Mouse (Mus musculus): Measurements from ENCODE around the gene Gal3st2b.
"Not testable (repeated sequence)": the region's sequence is repeated elsewhere in the genome, so short reads cannot be mapped to it uniquely, and the experiment has no call there.

Gal3st2b gene

GRCm38 (mm10) chr1:93975764-93976163, 57.7 kb downstream of the Gal3st2b start:
- ATAC-seq (ENCODE audit: insufficient number of reproducible peaks, low FRiP score, low TSS enrichment): not testable (repeated sequence)

DNA sequence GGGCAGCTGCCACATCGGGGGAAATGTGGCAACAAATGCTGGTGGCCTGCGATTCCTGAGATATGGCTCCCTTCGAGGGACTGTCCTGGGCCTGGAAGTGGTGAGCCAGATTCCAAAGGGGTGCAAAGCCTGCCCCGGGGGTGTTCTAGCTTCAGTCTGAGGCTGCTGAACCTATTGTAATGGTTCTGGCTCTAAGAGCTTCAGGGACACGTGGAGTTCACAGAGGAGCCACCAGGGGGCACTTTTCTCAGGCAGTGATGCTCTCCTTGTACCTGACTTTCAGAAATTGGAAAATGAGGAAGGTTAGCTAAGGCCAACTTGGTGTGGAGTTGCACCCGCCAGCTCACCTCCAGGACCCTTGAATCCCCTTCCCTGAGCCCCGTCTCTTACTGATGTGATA, 60.2 kb downstream of the Gal3st2b start:
- ATAC-seq (ENCODE audit: insufficient number of reproducible peaks, low FRiP score, low TSS enrichment): peak; percentile 62; the same call in 1 of the 2 replicates

- ATAC-seq (ENCODE audit: insufficient number of reproducible peaks, low FRiP score, low TSS enrichment): peak; percentile 77
These were observed 62.8 kb downstream of the Gal3st2b start for GRCm38 (mm10) chr1:93980932-93981331.

DNA sequence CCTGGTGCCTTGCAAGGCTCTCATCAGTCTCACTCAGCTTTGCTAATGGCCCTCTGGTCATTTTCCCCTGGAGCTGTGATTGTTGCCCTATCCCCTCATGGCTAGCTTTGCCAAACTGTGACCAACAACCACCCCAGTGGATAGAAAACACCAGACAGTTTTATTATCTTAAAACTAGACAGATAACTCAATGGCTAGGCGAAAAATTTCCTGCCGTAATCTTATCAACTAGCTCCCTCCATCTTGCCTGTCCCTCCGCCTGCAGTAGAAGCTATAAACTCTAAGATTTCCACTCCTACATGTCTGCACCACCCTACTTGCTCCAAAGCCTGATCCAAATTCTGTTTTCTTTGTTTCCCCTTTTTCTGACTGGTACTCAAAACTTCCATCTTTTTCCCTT, 68.1 kb downstream of the Gal3st2b start:
- ATAC-seq (ENCODE audit: insufficient number of reproducible peaks, low FRiP score, low TSS enrichment): no peak

DNA sequence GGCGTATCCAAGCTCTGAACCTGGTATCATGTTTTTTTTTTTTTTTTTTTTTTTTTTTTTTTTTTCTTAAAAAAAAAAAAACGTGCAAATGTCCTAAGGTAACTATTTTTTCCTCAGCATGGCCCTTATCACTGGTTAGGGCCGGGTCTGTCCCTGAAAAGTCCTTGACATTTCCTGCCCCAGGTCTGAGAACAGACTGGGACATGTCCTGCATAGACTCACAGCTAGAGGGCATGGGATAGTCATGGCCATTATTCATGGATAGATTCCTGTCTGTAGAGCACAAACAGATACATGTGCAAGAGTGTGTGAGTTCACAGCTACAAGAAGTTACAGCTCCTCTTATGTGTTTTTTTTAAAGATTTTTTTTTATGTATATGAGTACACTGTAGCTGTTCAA, 70.7 kb downstream of the Gal3st2b start:
- ATAC-seq (ENCODE audit: insufficient number of reproducible peaks, low FRiP score, low TSS enrichment): no peak

GRCm38 (mm10) chr1:93990209-93990608, 72.1 kb downstream of the Gal3st2b start, which contains the start of gene Gal3st2c:
TSS of gene Gal3st2c (plus strand) at chr1:93990509.
- ATAC-seq (ENCODE audit: insufficient number of reproducible peaks, low FRiP score, low TSS enrichment): not testable (repeated sequence)

DNA sequence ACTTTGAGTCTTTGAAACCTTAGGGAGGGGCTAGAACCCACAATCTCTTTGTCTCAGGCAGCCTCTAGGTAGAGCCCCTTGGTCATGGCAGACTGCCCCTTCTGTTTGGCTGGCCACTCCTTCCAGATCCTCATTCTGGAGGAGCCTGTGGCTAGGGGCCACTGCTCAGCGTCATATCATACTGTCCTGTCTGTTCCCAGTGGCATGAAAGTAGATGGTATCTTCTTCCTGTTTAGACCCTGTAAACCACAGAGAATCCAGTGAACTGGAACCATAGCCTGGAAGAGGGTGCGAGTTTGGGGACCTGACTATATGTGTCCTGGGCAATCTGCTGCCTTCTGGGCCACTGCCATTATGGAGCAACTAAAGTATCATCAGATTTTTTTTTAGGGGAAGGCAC, 73.0 kb downstream of the Gal3st2b start:
- ATAC-seq (ENCODE audit: insufficient number of reproducible peaks, low FRiP score, low TSS enrichment): not testable (repeated sequence)

GRCm38 (mm10) chr1:93991491-93991890, 73.4 kb downstream of the Gal3st2b start:
- not testable (repeated sequence) for ATAC-seq (ENCODE audit: insufficient number of reproducible peaks, low FRiP score, low TSS enrichment)

Data from cerebellum, adult (tissue).